18 mouse cellular contexts compared by ENCODE assay signal in genomic region chr1:44679415-44679814, GRCm38 (mm10).
DNase-seq lines count a peak whose midpoint lies in the region; ATAC-seq and TF ChIP-seq lines count a peak whose summit lies in the region.
"Had no signal": no experiment of that assay in that cellular context is flagged by ENCODE, and none has a peak within 500 bp of the region (broad histone marks: within the 10 kb centered on the region; RNA-seq: fewer than 3 reads in every experiment).

No protein-coding gene starts in this region.

- no peaks in the 10 kb centered on the region for H3K27me3 ChIP-seq in lung, embryonic 16.5 days (ENCODE audit: control insufficient read depth, insufficient read depth, low read depth, low read length)
- H3K27me3 ChIP-seq in heart, embryonic 11.5 days (ENCODE audit: control insufficient read depth, insufficient read depth, low read length), result no peaks in the 10 kb centered on the region
- H3K27me3 ChIP-seq: liver, embryonic 12.5 days; neural tube, embryonic 12.5 days; stomach, embryonic 15.5 days had no signal

- H3K36me3 ChIP-seq in lung, embryonic 16.5 days (ENCODE audit: control insufficient read depth, insufficient read depth, low read length), result no peaks in the 10 kb centered on the region
- H3K36me3 ChIP-seq in heart, embryonic 11.5 days (ENCODE audit: control insufficient read depth, insufficient read depth, low read length), result no peaks in the 10 kb centered on the region
- H3K36me3 ChIP-seq: liver, embryonic 12.5 days; neural tube, embryonic 12.5 days; stomach, embryonic 15.5 days had no signal

- peak; percentile 61 for DNase-seq in embryo, embryonic 10 days (ENCODE audit: low spot score)
- no peak for DNase-seq in embryo, embryonic 9.5 days (ENCODE audit: extremely low spot score)
- DNase-seq in lung, adult 18-20 months, result no peak
- peak; percentile 67 for DNase-seq in mesoderm, embryonic 11.5 days (ENCODE audit: low read depth, low spot score)
- DNase-seq in right cerebral cortex, adult 18-20 months, result no peak
- DNase-seq: adrenal gland, adult 2 months; cerebellum, adult 8-10 months; heart, postnatal 14 days; thymus, postnatal 36 days had no signal

- H3K4me1 ChIP-seq in lung, embryonic 16.5 days (replicated peaks; ENCODE audit: control insufficient read depth, insufficient read depth, low read length), result no peaks in the 10 kb centered on the region
- H3K4me1 ChIP-seq in embryonic fibroblast, embryonic 13.5 days (ENCODE audit: control insufficient read depth, insufficient read depth, low read length), result peaks cover 3% of the 10 kb centered on the region
- H3K4me1 ChIP-seq in heart, embryonic 11.5 days (ENCODE audit: control insufficient read depth, insufficient read depth, low read length), result no peaks in the 10 kb centered on the region
- H3K4me1 ChIP-seq: liver, embryonic 12.5 days; neural tube, embryonic 12.5 days; stomach, embryonic 15.5 days had no signal

- WGBS in lung, embryonic 16.5 days, result 34% methylated on average over 3 of the region's 3 CpGs
- 65% methylated on average over 3 of the region's 3 CpGs for WGBS in heart, embryonic 11.5 days (ENCODE audit: insufficient replicate concordance)

- H3K9me3 ChIP-seq in lung, embryonic 16.5 days (ENCODE audit: control insufficient read depth, low read length), result no peaks in the 10 kb centered on the region
- H3K9me3 ChIP-seq in heart, embryonic 11.5 days (replicated peaks; ENCODE audit: control insufficient read depth, low read length), result no peaks in the 10 kb centered on the region
- H3K9me3 ChIP-seq: liver, embryonic 12.5 days; neural tube, embryonic 12.5 days; stomach, embryonic 15.5 days had no signal

- peak; percentile 57; the same call in 1 of the 2 replicates for ATAC-seq in lung, embryonic 16.5 days (ENCODE audit: low read depth)
- ATAC-seq in heart, embryonic 11.5 days (replicated peaks; ENCODE audit: insufficient number of reproducible peaks, low FRiP score, low TSS enrichment), result no peak
- ATAC-seq: inflammation-experienced regulatory T-cells, adult 6 months; liver, embryonic 12.5 days; midbrain, embryonic 16.5 days had no signal

- H3K9ac ChIP-seq in lung, embryonic 16.5 days (ENCODE audit: low read length), result no peak overlapping the region
- H3K9ac ChIP-seq in heart, embryonic 11.5 days (ENCODE audit: low read depth, low read length), result no peak overlapping the region
- H3K9ac ChIP-seq: liver, embryonic 12.5 days; neural tube, embryonic 12.5 days; stomach, embryonic 15.5 days had no signal

- no peak overlapping the region for H3K4me2 ChIP-seq in lung, embryonic 16.5 days (ENCODE audit: low read depth, low read length)
- no peak overlapping the region for H3K4me2 ChIP-seq in heart, embryonic 11.5 days
- H3K4me2 ChIP-seq: liver, embryonic 12.5 days; neural tube, embryonic 12.5 days; stomach, embryonic 15.5 days had no signal

- TF ChIP-seq POLR2A in embryonic fibroblast, embryonic 13.5 days (IDR thresholded peaks at IDR 0.05; ENCODE audit: low read depth, low read length), result no peak

- TF ChIP-seq CTCF in embryonic fibroblast, embryonic 13.5 days (IDR thresholded peaks at IDR 0.05; ENCODE audit: borderline replicate concordance, insufficient read depth, low read length), result no peak

- no peak overlapping the region for H3K4me3 ChIP-seq in lung, embryonic 16.5 days (ENCODE audit: low read length)
- H3K4me3 ChIP-seq in embryonic fibroblast, embryonic 13.5 days (ENCODE audit: insufficient read depth, low read length), result no peak overlapping the region
- no peak overlapping the region for H3K4me3 ChIP-seq in heart, embryonic 11.5 days (ENCODE audit: low read depth, low read length)
- H3K4me3 ChIP-seq: left cerebral cortex, adult 2 months; liver, embryonic 12.5 days; neural tube, embryonic 12.5 days; stomach, embryonic 15.5 days had no signal

- H3K27ac ChIP-seq in lung, embryonic 16.5 days (ENCODE audit: low read length), result no peak overlapping the region
- H3K27ac ChIP-seq in embryonic fibroblast, embryonic 13.5 days (ENCODE audit: insufficient read depth, low read length), result peak overlapping the region; percentile 94; the same call in 1 of the 2 replicates
- no peak overlapping the region for H3K27ac ChIP-seq in heart, embryonic 11.5 days (ENCODE audit: low read depth, low read length)
- H3K27ac ChIP-seq: left cerebral cortex, adult 2 months; liver, embryonic 12.5 days; neural tube, embryonic 12.5 days; stomach, embryonic 15.5 days had no signal

Comparison
In these comparisons a context has a peak if more than half of its experiments do, and no peak if none do; other contexts are left out.
1. DNase-seq: peak in embryo, embryonic 10 days (single experiment) and mesoderm, embryonic 11.5 days (single experiment); none in embryo, embryonic 9.5 days (single experiment), lung, adult 18-20 months (0 of 2) and right cerebral cortex, adult 18-20 months (single experiment).